In the genomic region with DNA sequence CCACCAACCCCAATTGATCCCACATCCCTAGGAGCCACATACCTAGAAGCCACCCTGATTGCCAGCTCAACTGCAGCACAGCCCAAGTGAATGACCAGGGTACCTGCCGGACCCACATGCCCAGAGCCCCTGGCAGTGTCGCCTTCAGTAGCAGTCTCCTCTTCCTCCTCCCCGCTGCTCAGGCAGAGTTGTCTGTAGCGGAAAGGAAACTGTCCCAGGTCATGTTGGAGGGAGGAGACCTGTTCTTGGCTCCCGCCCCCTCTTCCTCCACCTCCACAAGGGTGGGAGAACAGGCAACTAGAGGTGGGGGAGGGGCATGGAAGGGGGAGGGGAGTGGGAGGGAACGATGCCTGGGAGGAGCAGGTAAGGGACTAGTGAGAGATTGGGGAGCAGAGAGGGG, we compare ENCODE assay signal across 20 mouse cellular contexts. TPM values are rescaled to one million over a fixed set of nuclear protein-coding genes. Genes with fewer than 3 reads are reported as not detected.
DNase-seq lines count a peak whose midpoint lies in the region; ATAC-seq and TF ChIP-seq lines count a peak whose summit lies in the region.
"Had no signal": no experiment of that assay in that cellular context is flagged by ENCODE, and none has a peak within 500 bp of the region (broad histone marks: within the 10 kb centered on the region; RNA-seq: fewer than 3 reads in every experiment).

A gene (minus strand): TSS at position 181 of the 400 bp plus-strand sequence.

- H3K9me3 ChIP-seq in forebrain, embryonic 15.5 days = no peaks in the 10 kb centered on the region
- H3K9me3 ChIP-seq in hindbrain, embryonic 10.5 days = no peaks in the 10 kb centered on the region
- H3K9me3 ChIP-seq: hindbrain, embryonic 15.5 days; midbrain, embryonic 12.5 days had no signal

- no peaks in the 10 kb centered on the region for H3K27me3 ChIP-seq in forebrain, embryonic 15.5 days
- no peaks in the 10 kb centered on the region for H3K27me3 ChIP-seq in hindbrain, embryonic 10.5 days (ENCODE audit: insufficient read depth, poor library complexity, severe bottlenecking)
- H3K27me3 ChIP-seq: hindbrain, embryonic 15.5 days; midbrain, embryonic 12.5 days had no signal

- no peak within 1 kb of the TSS for H3K4me2 ChIP-seq in forebrain, embryonic 15.5 days (replicated peaks)
- H3K4me2 ChIP-seq: hindbrain, embryonic 15.5 days; midbrain, embryonic 12.5 days had no signal

- peak within 1 kb of the TSS; percentile 69 for H3K27ac ChIP-seq in layer of hippocampus, adult 2 months
- H3K27ac ChIP-seq in forebrain, embryonic 15.5 days (replicated peaks) = no peak within 1 kb of the TSS
- H3K27ac ChIP-seq in hindbrain, embryonic 10.5 days = no peak within 1 kb of the TSS
- H3K27ac ChIP-seq: hindbrain, embryonic 15.5 days; midbrain, embryonic 12.5 days had no signal

- TF ChIP-seq CTCF in layer of hippocampus, adult 2 months (conservative IDR thresholded peaks at IDR 0.05) = no peak

- H3K4me3 ChIP-seq in layer of hippocampus, adult 2 months = no peak within 1 kb of the TSS
- no peak within 1 kb of the TSS for H3K4me3 ChIP-seq in forebrain, embryonic 15.5 days
- H3K4me3 ChIP-seq in hindbrain, embryonic 10.5 days = no peak within 1 kb of the TSS
- H3K4me3 ChIP-seq: hindbrain, embryonic 15.5 days; midbrain, embryonic 12.5 days had no signal

- WGBS in forebrain, embryonic 15.5 days = 67% methylated on average over 6 of the region's 6 CpGs
- 62% methylated on average over 6 of the region's 6 CpGs for WGBS in hindbrain, embryonic 10.5 days

- DNase-seq in layer of hippocampus, adult 2 months (ENCODE audit: low spot score in 2 of 2) = no peak
- no peak for DNase-seq in layer of hippocampus, adult 8-10 months (ENCODE audit: low spot score in 2 of 2)
- peak; percentile 9 for DNase-seq in R1 (ENCODE audit: low read depth, low spot score)
- peak; percentile 78 for DNase-seq in induced T-regulatory cell, adult 2 months (ENCODE audit: low read depth)
- peak; percentile 29 to 37 for DNase-seq in thymus, postnatal 10 days (ENCODE audit: low spot score in 2 of 2)
- DNase-seq in retina, embryonic 14.5 days (ENCODE audit: low spot score) = no peak
- no peak for DNase-seq in hindbrain, embryonic 10.5 days (ENCODE audit: low spot score)
- DNase-seq: adrenal gland, postnatal 36 days; gastrocnemius, postnatal 10 days; heart, postnatal 10 days; layer of hippocampus, adult 9-11 months; lung, postnatal 36 days; spleen, adult 18-20 months had no signal

- no peaks in the 10 kb centered on the region for H3K36me3 ChIP-seq in forebrain, embryonic 15.5 days
- H3K36me3 ChIP-seq in hindbrain, embryonic 10.5 days = no peaks in the 10 kb centered on the region
- H3K36me3 ChIP-seq: hindbrain, embryonic 15.5 days; midbrain, embryonic 12.5 days had no signal

- no peak within 1 kb of the TSS for H3K9ac ChIP-seq in forebrain, embryonic 15.5 days (replicated peaks)
- H3K9ac ChIP-seq: hindbrain, embryonic 15.5 days; midbrain, embryonic 12.5 days had no signal

- ATAC-seq in forebrain, embryonic 15.5 days (replicated peaks) = no peak
- ATAC-seq: Patski had no signal

- no peaks in the 10 kb centered on the region for H3K4me1 ChIP-seq in forebrain, embryonic 15.5 days
- H3K4me1 ChIP-seq in hindbrain, embryonic 10.5 days (replicated peaks) = 0 out of 2 replicates have a peak, but pooled peaks cover 3% of the 10 kb centered on the region
- H3K4me1 ChIP-seq: hindbrain, embryonic 15.5 days; midbrain, embryonic 12.5 days had no signal

RNA-seq across cellular contexts. Expression of the gene that starts here (rescaled TPM):
- under 1 TPM in 1 of 2 experiments, not detected in 1; 0.31 TPM for total RNA-seq in layer of hippocampus, adult 2 months (2021)
- 1 to 10 TPM in 2 of 4 experiments, under 1 TPM in 1, not detected in 1; 0.27 to 6.1 (median 5.6) TPM for total RNA-seq in layer of hippocampus, adult 8-10 months (2022)
- not detected in 2 replicates for polyA plus RNA-seq in forebrain, embryonic 15.5 days (2015; fragmentation: Nextera tagmentation; extraction: Ambion mirVana)
- 0.08 TPM in 1 of 2 replicates, not detected in the other for polyA plus RNA-seq in hindbrain, embryonic 10.5 days (2016; fragmentation: Nextera tagmentation; extraction: Ambion mirVana)
- total RNA-seq: gastrocnemius, postnatal 10 days; heart, postnatal 10 days had no signal
- polyA plus RNA-seq: kidney, embryonic 16.5 days; liver, embryonic 16.5 days; midbrain, embryonic 12.5 days; neural tube, embryonic 11.5 days; Patski had no signal

Comparison
In these comparisons a context has a peak if more than half of its experiments do, and no peak if none do; other contexts are left out.
1. DNase-seq: peak in R1 (single experiment), induced T-regulatory cell, adult 2 months (single experiment) and thymus, postnatal 10 days (2 of 2); none in layer of hippocampus, adult 2 months (0 of 2), layer of hippocampus, adult 8-10 months (0 of 2), retina, embryonic 14.5 days (single experiment) and hindbrain, embryonic 10.5 days (single experiment).